In the genomic region with DNA sequence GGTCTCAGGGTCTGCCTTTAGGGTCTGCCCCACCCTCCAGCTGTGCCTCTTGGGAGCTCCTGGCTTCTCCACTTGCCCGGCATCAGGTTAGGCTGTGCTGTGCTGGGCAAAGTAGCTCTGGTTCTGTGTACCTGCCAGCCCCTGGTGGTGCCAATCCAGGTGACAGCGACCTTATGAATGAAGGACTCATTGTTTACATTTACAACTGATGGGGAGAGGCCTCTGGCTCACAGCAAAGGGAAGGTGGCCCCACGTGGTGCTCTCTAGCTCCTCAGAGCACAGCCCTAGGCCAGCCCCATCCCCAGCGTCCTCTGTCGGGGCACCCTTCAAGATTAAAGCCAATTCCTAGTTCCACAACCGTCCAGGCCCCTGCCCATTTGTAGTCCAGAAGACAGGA, we compare ENCODE assay signal across 8 mouse cellular contexts. TPM values are rescaled to one million over a fixed set of nuclear protein-coding genes. Genes with fewer than 3 reads are reported as not detected.
DNase-seq lines count a peak whose midpoint lies in the region; ATAC-seq and TF ChIP-seq lines count a peak whose summit lies in the region.

No protein-coding gene starts in this region.

- no peaks in the 10 kb centered on the region for H3K36me3 ChIP-seq in kidney, embryonic 15.5 days
- H3K36me3 ChIP-seq in MEL (ENCODE audit: control insufficient read depth in 1 of 2, insufficient read depth in 2 of 2, low read length in 2 of 2) = peaks cover 0 to 4% of the 10 kb centered on the region in 2 experiments; a peak in 1 of 4 replicates
- H3K36me3 ChIP-seq in forebrain, embryonic 15.5 days = no peaks in the 10 kb centered on the region
- H3K36me3 ChIP-seq in liver, embryonic 15.5 days (replicated peaks) = no peaks in the 10 kb centered on the region

- no peaks in the 10 kb centered on the region for H3K27me3 ChIP-seq in kidney, embryonic 15.5 days
- H3K27me3 ChIP-seq in MEL (ENCODE audit: control insufficient read depth in 1 of 2, insufficient read depth in 2 of 2, low read length in 2 of 2) = no peaks in the 10 kb centered on the region
- no peaks in the 10 kb centered on the region for H3K27me3 ChIP-seq in forebrain, embryonic 15.5 days
- peaks cover 35% of the 10 kb centered on the region for H3K27me3 ChIP-seq in liver, embryonic 15.5 days

- peak overlapping the region; percentile 74 for H3K4me3 ChIP-seq in kidney, embryonic 15.5 days (replicated peaks)
- H3K4me3 ChIP-seq in MEL (ENCODE audit: control insufficient read depth in 1 of 2, insufficient read depth in 1 of 2, low read depth in 2 of 2, low read length in 2 of 2) = no peak overlapping the region; a peak in 1 of 4 replicates
- H3K4me3 ChIP-seq in forebrain, embryonic 15.5 days = peak overlapping the region; percentile 87
- H3K4me3 ChIP-seq in liver, embryonic 15.5 days (replicated peaks) = peak overlapping the region; percentile 63

- no peak for TF ChIP-seq POLR2A in MEL (IDR thresholded peaks at IDR 0.05; ENCODE audit: control insufficient read depth in 1 of 2, insufficient read depth in 1 of 2, low read depth in 1 of 2, low read length in 2 of 2, poor library complexity in 1 of 2)

- TF ChIP-seq EP300 in MEL (IDR thresholded peaks at IDR 0.05; ENCODE audit: low read depth in 1 of 2, low read length in 2 of 2) = no peak

- peak overlapping the region; percentile 75 for H3K4me2 ChIP-seq in kidney, embryonic 15.5 days
- peak overlapping the region; percentile 86 for H3K4me2 ChIP-seq in forebrain, embryonic 15.5 days (replicated peaks)
- peak overlapping the region; percentile 79 for H3K4me2 ChIP-seq in liver, embryonic 15.5 days

- TF ChIP-seq CTCF in MEL (IDR thresholded peaks at IDR 0.05 in 2 of 3, conservative IDR thresholded peaks at IDR 0.05 in 1 of 3; ENCODE audit: control insufficient read depth in 1 of 3, insufficient read depth in 1 of 3, low read depth in 2 of 3, low read length in 3 of 3, poor library complexity in 1 of 3, severe bottlenecking in 1 of 3) = no peak

- intact Hi-C loops in gastrocnemius, postnatal 36 days (cut with DNase I) = loop anchor here (2.0 kb wide), 1 partner anchor 44 kb away; no protein-coding TSS in a partner anchor

- no peak for TF ChIP-seq RAD21 in MEL (IDR thresholded peaks at IDR 0.05; ENCODE audit: low read depth, low read length)

- ATAC-seq in kidney, embryonic 15.5 days (replicated peaks; ENCODE audit: low FRiP score) = no peak
- ATAC-seq in forebrain, embryonic 15.5 days (replicated peaks) = peak; percentile 11
- ATAC-seq in liver, embryonic 15.5 days (ENCODE audit: insufficient read depth) = no peak

- 8% methylated on average over 6 of the region's 6 CpGs for WGBS in kidney, embryonic 15.5 days
- 9% methylated on average over 6 of the region's 6 CpGs for WGBS in forebrain, embryonic 15.5 days
- WGBS in liver, embryonic 15.5 days (ENCODE audit: insufficient replicate concordance) = 25% methylated on average over 6 of the region's 6 CpGs

- no peak for DNase-seq in kidney, adult 8-10 months
- no peak for DNase-seq in MEL (ENCODE audit: low read depth, low spot score)
- no peak for DNase-seq in embryo, embryonic 9.5 days (ENCODE audit: extremely low spot score)
- no peak for DNase-seq in urinary bladder, postnatal 4 days (ENCODE audit: low spot score in 2 of 2)
- no peak for DNase-seq in gastrocnemius, postnatal 36 days

- peak overlapping the region; percentile 93 for H3K27ac ChIP-seq in kidney, embryonic 15.5 days
- H3K27ac ChIP-seq in MEL (ENCODE audit: control insufficient read depth, low read depth, low read length) = no peak overlapping the region
- peak overlapping the region; percentile 99 for H3K27ac ChIP-seq in forebrain, embryonic 15.5 days (replicated peaks)
- no peak overlapping the region for H3K27ac ChIP-seq in liver, embryonic 15.5 days (replicated peaks)

- no peaks in the 10 kb centered on the region for H3K9me3 ChIP-seq in kidney, embryonic 15.5 days (replicated peaks)
- H3K9me3 ChIP-seq in MEL (replicated peaks; ENCODE audit: insufficient read depth, low read length) = no peaks in the 10 kb centered on the region
- H3K9me3 ChIP-seq in forebrain, embryonic 15.5 days = no peaks in the 10 kb centered on the region
- H3K9me3 ChIP-seq in liver, embryonic 15.5 days (replicated peaks) = no peaks in the 10 kb centered on the region

- H3K79me2 ChIP-seq in MEL (ENCODE audit: control insufficient read depth, insufficient read depth, low read length, poor library complexity) = peaks cover 1% of the 10 kb centered on the region; the same call in 1 of the 2 replicates

- H3K4me1 ChIP-seq in kidney, embryonic 15.5 days = peaks cover 66% of the 10 kb centered on the region
- peaks cover 0 to 10% of the 10 kb centered on the region in 2 experiments; a peak in 3 of 4 replicates for H3K4me1 ChIP-seq in MEL (ENCODE audit: control insufficient read depth in 1 of 2, insufficient read depth in 2 of 2, low read length in 2 of 2)
- H3K4me1 ChIP-seq in forebrain, embryonic 15.5 days = peaks cover 69% of the 10 kb centered on the region
- H3K4me1 ChIP-seq in liver, embryonic 15.5 days (replicated peaks) = peaks cover 38% of the 10 kb centered on the region

- H3K9ac ChIP-seq in kidney, embryonic 15.5 days = peak overlapping the region; percentile 86
- H3K9ac ChIP-seq in MEL (ENCODE audit: control insufficient read depth, low read depth, low read length, poor library complexity, severe bottlenecking) = peak overlapping the region; percentile 81
- peak overlapping the region; percentile 93 for H3K9ac ChIP-seq in forebrain, embryonic 15.5 days (replicated peaks)
- 0 out of 2 replicates have a peak overlapping the region, but pooled peaks have one; percentile 59 for H3K9ac ChIP-seq in liver, embryonic 15.5 days

TF ChIP-seq in MEL, 35 proteins besides CTCF, POLR2A, EP300 and RAD21:
- no peak for TF ChIP-seq MYC (IDR thresholded peaks at IDR 0.05; ENCODE audit: low read depth, low read length)
- peak; percentile 16; the same call in 1 of the 2 replicates for TF ChIP-seq USF1 (IDR thresholded peaks at IDR 0.05; ENCODE audit: low read depth, low read length)
- no peak for TF ChIP-seq E2F4 (IDR thresholded peaks at IDR 0.05; ENCODE audit: borderline replicate concordance, low read depth, low read length)

RNA-seq across cellular contexts. Expression of a gene that starts 1.4 kb away (rescaled TPM):
- 3.9 and 4.2 TPM in 2 replicates for polyA plus RNA-seq in kidney, embryonic 15.5 days (2015; fragmentation: Nextera tagmentation; extraction: Ambion mirVana)
- 3.5 and 4.4 TPM in 2 replicates for total RNA-seq in MEL (2012; rRNA removed)
- 1 to 10 TPM in 1 of 2 experiments, not detected in 1; 7.4 TPM for polyA plus RNA-seq in MEL (2012; ENCODE audit: insufficient read depth in 1 of 2, insufficient read length in 2 of 2, low read depth in 1 of 2, low replicate concordance in 2 of 2, missing spikeins in 1 of 2)
- polyA plus RNA-seq in forebrain, embryonic 15.5 days (2015; fragmentation: Nextera tagmentation; extraction: Ambion mirVana) = 14.7 and 15.0 TPM in 2 replicates
- 0.46 and 0.50 TPM in 2 replicates for polyA plus RNA-seq in liver, embryonic 15.5 days (2015; fragmentation: Nextera tagmentation; extraction: Ambion mirVana)
- 1 to 10 TPM; 2.7 to 2.9 TPM for total RNA-seq in gastrocnemius, postnatal 36 days (2021)

RNA-seq across cellular contexts. Expression of a gene that starts 9.1 kb away (rescaled TPM):
- polyA plus RNA-seq in kidney, embryonic 15.5 days (2015; fragmentation: Nextera tagmentation; extraction: Ambion mirVana) = 0.32 TPM in 2 replicates
- 0.07 TPM in 1 of 2 replicates, not detected in the other for total RNA-seq in MEL (2012; rRNA removed)
- polyA plus RNA-seq in MEL (2012; ENCODE audit: insufficient read depth in 1 of 2, insufficient read length in 2 of 2, low read depth in 1 of 2, low replicate concordance in 2 of 2, missing spikeins in 1 of 2) = under 1 TPM in 1 of 2 experiments, not detected in 1; 0.21 TPM
- 0.36 and 0.59 TPM in 2 replicates for polyA plus RNA-seq in forebrain, embryonic 15.5 days (2015; fragmentation: Nextera tagmentation; extraction: Ambion mirVana)
- polyA plus RNA-seq in liver, embryonic 15.5 days (2015; fragmentation: Nextera tagmentation; extraction: Ambion mirVana) = not detected in 2 replicates
- total RNA-seq in gastrocnemius, postnatal 36 days (2021) = not detected

RNA-seq across cellular contexts. Expression of a gene that starts 30.3 kb away (rescaled TPM):
- 292 and 299 TPM in 2 replicates for polyA plus RNA-seq in kidney, embryonic 15.5 days (2015; fragmentation: Nextera tagmentation; extraction: Ambion mirVana)
- 268 and 304 TPM in 2 replicates for total RNA-seq in MEL (2012; rRNA removed)
- 100 to 1,000 TPM in 1 of 2 experiments, not detected in 1; 424 TPM for polyA plus RNA-seq in MEL (2012; ENCODE audit: insufficient read depth in 1 of 2, insufficient read length in 2 of 2, low read depth in 1 of 2, low replicate concordance in 2 of 2, missing spikeins in 1 of 2)
- 218 TPM in 2 replicates for polyA plus RNA-seq in forebrain, embryonic 15.5 days (2015; fragmentation: Nextera tagmentation; extraction: Ambion mirVana)
- polyA plus RNA-seq in liver, embryonic 15.5 days (2015; fragmentation: Nextera tagmentation; extraction: Ambion mirVana) = 157 and 158 TPM in 2 replicates
- total RNA-seq in gastrocnemius, postnatal 36 days (2021) = 10 to 100 TPM; 17.0 to 18.0 TPM

Comparison
In these comparisons a context has a peak if more than half of its experiments do, and no peak if none do; other contexts are left out.
1. H3K27ac ChIP-seq: peak in kidney, embryonic 15.5 days (single experiment) and forebrain, embryonic 15.5 days (single experiment); none in MEL (single experiment) and liver, embryonic 15.5 days (single experiment).
2. H3K4me3 ChIP-seq: peak in kidney, embryonic 15.5 days (single experiment), forebrain, embryonic 15.5 days (single experiment) and liver, embryonic 15.5 days (single experiment); none in MEL (0 of 2).
3. Peak in every context shown above with its lines, with median percentiles within 50 percentile points of each other: H3K4me2 ChIP-seq and H3K9ac ChIP-seq.